Mouse (Mus musculus) intestine, embryonic 15.5 days (tissue): ENCODE results near the gene Ccdc61. TPM values are rescaled to one million over a fixed set of nuclear protein-coding genes. Genes with fewer than 3 reads are reported as not detected.

Experiments used
- ATAC-seq: fragments of 200-750 bp; cut with Nextera tagmentation; 2 replicates; pipeline ENCODE4 v1.8.0; 2017; ENCODE audit warnings: moderate TSS enrichment, moderate library complexity
- H3K27ac ChIP-seq: fragments of 300-500 bp; sonication (generic); 2 replicates; pipeline ENCODE4 v1.5.1; 2015; ENCODE audit warnings: mild to moderate bottlenecking, inconsistent platforms
- H3K27me3 ChIP-seq: fragments of 300-500 bp; sonication (generic); replicated peaks from 2 replicates; pipeline ENCODE4 v1.6.1; 2015; ENCODE audit warnings: inconsistent platforms
- H3K36me3 ChIP-seq: fragments of 300-500 bp; sonication (generic); 2 replicates; pipeline ENCODE4 v1.6.1; 2015; ENCODE audit warnings: inconsistent platforms
- H3K4me1 ChIP-seq: fragments of 300-500 bp; sonication (generic); replicated peaks from 2 replicates; pipeline ENCODE4 v1.6.1; 2015; ENCODE audit warnings: inconsistent platforms
- H3K4me2 ChIP-seq: fragments of 300-500 bp; sonication (generic); replicated peaks from 2 replicates; pipeline ENCODE4 v1.6.1; 2015; ENCODE audit warnings: mild to moderate bottlenecking, inconsistent platforms
- H3K4me3 ChIP-seq: fragments of 300-500 bp; sonication (generic); replicated peaks from 2 replicates; pipeline ENCODE4 v1.5.1; 2015; ENCODE audit warnings: inconsistent platforms
- H3K9ac ChIP-seq: fragments of 300-500 bp; sonication (generic); 2 replicates; pipeline ENCODE4 v1.6.1; 2015; ENCODE audit warnings: inconsistent platforms
- H3K9me3 ChIP-seq: fragments of 300-500 bp; sonication (generic); 2 replicates; pipeline ENCODE4 v1.6.1; 2016; ENCODE audit warnings: inconsistent platforms
- WGBS: fragments of 180-500 bp; shearing (Covaris S2); methylation state at CpG from one replicate; pipeline ENCODE4 v1.1.7; 2015; 5-methylcytosine and 5-hydroxymethylcytosine counted together
- polyA plus RNA-seq: library from polyadenylated mRNA; unstranded; fragments of >200 nt; fragmentation: Nextera tagmentation; extraction: Ambion mirVana; gene quantifications from 2 replicates; pipeline ENCODE4 v1.2.1, GENCODE M21; 2015

Ccdc61 gene
- polyA plus RNA-seq, 1 experiment from 2014 or later = 25.2 TPM

DNA sequence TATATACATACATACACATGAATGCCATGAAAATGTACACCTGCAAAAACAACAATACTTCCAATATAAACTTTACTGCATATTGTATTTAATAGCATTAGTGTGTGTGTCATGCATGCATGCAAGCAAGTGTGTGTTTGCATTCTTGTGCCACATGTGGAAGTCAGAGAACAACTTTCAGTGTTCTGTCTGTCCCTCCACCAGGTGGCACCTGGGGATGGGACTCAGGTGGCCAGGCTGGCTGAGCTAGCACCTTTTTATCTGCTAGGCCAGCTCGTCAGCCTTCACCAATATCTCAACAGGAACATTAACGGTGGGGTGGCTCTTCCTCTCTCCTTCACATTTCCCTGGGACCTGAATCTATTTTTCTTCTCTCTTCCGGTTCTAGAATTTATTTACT, 7.7 kb downstream of the Ccdc61 start:
- Histone ChIP-seq H3K4me2 (no peak overlapping the region), H3K4me1 (0 out of 2 replicates have a peak, but pooled peaks cover under 1% of the 10 kb centered on the region), H3K9me3 (no peaks in the 10 kb centered on the region), H3K4me3 (no peak overlapping the region), H3K9ac (no peak overlapping the region), H3K36me3 (peaks cover 14% of the 10 kb centered on the region), H3K27ac (no peak overlapping the region), H3K27me3 (no peaks in the 10 kb centered on the region)
- no peak for ATAC-seq
- 70% methylated on average over 3 of the region's 3 CpGs for WGBS

GRCm38 (mm10) chr7:18900513-18900912, 9.7 kb downstream of the Ccdc61 start:
- WGBS = 80% methylated on average over 2 of the region's 2 CpGs

DNA sequence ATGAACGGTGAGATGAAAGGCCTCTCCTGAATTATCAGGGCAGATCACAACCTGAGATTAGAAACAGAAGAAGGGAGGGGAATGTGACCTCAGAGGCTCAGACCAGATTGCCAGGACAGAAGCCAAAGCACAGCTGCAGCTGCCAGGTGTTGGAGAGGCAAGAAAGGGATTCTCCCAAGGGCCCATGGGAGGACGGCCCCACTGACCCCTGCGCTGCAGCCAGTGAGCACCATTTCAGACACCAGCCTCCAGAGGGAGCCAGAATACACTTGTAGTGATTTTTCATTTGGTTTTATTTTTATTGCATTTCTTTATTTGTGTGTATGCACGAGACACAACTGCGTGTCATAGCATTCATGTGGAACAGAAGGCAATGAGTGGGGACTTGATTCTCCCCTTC, 13.7 kb downstream of the Ccdc61 start:
- 41% methylated on average over 5 of the region's 5 CpGs for WGBS
- Histone ChIP-seq H3K4me1 (peaks cover 20% of the 10 kb centered on the region), H3K9me3 (no peaks in the 10 kb centered on the region), H3K9ac (no peak overlapping the region), H3K27ac (no peak overlapping the region), H3K4me2 (no peak overlapping the region), H3K27me3 (peaks cover 7% of the 10 kb centered on the region), H3K4me3 (no peak overlapping the region), H3K36me3 (peaks cover 11% of the 10 kb centered on the region; the same call in 1 of the 2 replicates)
- no peak for ATAC-seq

More at GRCm38 (mm10) chr7:18900513-18900912, 9.7 kb downstream of the Ccdc61 start:
- no peaks in the 10 kb centered on the region for H3K27me3 ChIP-seq
- no peak overlapping the region for H3K27ac ChIP-seq
- ATAC-seq = no peak
- no peak overlapping the region for H3K9ac ChIP-seq
- H3K4me2 ChIP-seq = no peak overlapping the region
- H3K4me1 ChIP-seq = no peaks in the 10 kb centered on the region
- peaks cover 14% of the 10 kb centered on the region for H3K36me3 ChIP-seq
- H3K9me3 ChIP-seq = no peaks in the 10 kb centered on the region
- no peak overlapping the region for H3K4me3 ChIP-seq

DNA sequence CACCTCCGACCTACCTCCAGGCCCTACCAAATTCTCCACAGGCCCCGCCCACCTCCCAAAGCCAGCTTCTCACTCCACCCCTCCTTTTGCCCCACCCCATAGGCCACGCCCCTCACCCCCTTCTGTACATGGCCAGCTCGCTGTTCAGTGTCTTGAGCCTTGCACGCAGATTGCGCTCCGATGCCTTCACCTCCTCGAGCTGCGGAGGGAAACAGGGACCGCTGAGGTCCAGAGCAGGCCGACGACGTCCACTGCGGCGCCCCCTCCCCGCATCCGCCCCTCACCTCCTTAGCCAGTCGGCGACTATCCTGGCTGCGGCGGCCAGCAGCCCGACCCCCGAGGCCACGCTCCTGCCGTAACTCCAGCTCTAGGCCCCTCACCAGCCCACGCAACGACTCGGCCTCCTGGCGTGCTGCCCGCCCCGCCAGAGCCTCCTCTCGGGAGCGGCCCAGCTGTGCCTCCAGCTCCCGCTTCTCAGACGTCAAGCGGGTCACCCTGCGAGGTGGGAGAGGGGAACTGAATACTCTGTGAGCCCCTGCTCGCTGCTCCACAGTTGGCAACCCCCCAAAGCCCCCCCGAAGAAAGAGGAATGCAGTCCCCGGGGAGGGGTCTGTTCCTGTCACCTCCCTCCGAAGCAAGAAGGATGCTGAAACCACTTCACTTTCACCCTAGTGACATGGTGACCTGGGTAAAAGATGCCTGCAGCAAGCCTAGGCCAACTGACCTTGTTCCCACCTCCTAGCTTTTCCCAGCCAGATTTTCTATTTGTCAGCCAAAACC, 16.4 kb downstream of the Ccdc61 start:
- Histone ChIP-seq H3K27me3 (peaks cover 7% of the 10 kb centered on the region), H3K4me2 (peak overlapping the region; percentile 96), H3K27ac (no peak overlapping the region), H3K36me3 (peaks cover 10% of the 10 kb centered on the region; the same call in 1 of the 2 replicates), H3K9me3 (no peaks in the 10 kb centered on the region), H3K9ac (peak overlapping the region; percentile 39), H3K4me3 (peak overlapping the region; percentile 38), H3K4me1 (peaks cover 20% of the 10 kb centered on the region)
- ATAC-seq = peak; percentile 60
- 2% methylated on average over 38 of the region's 41 CpGs for WGBS

DNA sequence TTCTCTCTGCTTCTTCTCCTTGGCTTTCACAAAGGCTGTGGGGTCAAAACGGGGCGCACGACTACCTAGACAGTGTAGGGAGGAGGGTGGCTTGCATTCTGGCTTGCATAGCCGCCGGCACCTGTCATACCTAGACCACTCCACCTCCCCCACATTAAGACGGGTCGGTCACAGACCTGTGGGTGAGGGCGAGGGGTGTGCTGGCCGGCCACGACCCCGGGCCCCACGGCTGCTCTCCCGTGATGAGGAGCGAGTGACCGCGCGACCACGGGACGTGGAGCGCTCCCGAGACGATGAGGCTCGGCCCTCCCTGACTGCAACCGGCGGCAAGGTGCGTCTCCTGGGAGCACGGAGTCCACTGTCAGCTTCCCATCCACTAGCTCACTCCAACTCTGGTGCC, 17.2 kb downstream of the Ccdc61 start:
- no peak overlapping the region for H3K4me3 ChIP-seq
- H3K4me1 ChIP-seq = peaks cover 20% of the 10 kb centered on the region
- peak; percentile 27 for ATAC-seq
- no peak overlapping the region for H3K27ac ChIP-seq
- no peaks in the 10 kb centered on the region for H3K9me3 ChIP-seq
- no peak overlapping the region; the same call in 1 of the 2 replicates for H3K9ac ChIP-seq
- peaks cover 7% of the 10 kb centered on the region for H3K27me3 ChIP-seq
- peak overlapping the region; percentile 96 for H3K4me2 ChIP-seq
- WGBS = 29% methylated on average over 27 of the region's 27 CpGs
- H3K36me3 ChIP-seq = peaks cover 4% of the 10 kb centered on the region; the same call in 1 of the 2 replicates

- H3K4me3 ChIP-seq = peak overlapping the region; percentile 43
- peak; percentile 67 for ATAC-seq
- peaks cover 4% of the 10 kb centered on the region; the same call in 1 of the 2 replicates for H3K36me3 ChIP-seq
- peak overlapping the region; percentile 50 for H3K9ac ChIP-seq
- H3K27me3 ChIP-seq = peaks cover 7% of the 10 kb centered on the region
- H3K4me2 ChIP-seq = peak overlapping the region; percentile 96
- no peaks in the 10 kb centered on the region for H3K9me3 ChIP-seq
- no peak overlapping the region for H3K27ac ChIP-seq
- 20% methylated on average over 33 of the region's 33 CpGs for WGBS
- H3K4me1 ChIP-seq = peaks cover 20% of the 10 kb centered on the region
Measured at GRCm38 (mm10) chr7:18891872-18892599, 18.2 kb downstream of the Ccdc61 start.

DNA sequence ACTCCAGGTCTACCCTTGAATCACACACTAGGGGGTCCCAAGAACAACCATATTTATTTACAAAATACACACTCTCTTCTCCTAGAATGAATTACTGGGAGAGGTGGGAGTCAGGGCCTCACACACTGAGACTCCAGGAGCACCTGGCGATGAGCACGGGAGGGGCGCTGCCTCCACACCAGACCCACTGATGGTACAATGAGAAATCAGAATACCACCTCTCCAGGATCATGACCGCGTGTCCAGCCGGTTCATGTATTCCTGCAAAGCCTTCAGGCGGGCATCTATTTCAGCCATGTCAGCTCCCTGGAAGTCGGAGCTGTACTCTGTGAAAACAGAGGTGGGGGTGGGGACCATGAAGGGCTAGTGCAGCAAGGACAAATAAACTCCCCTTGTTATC, 19.4 kb downstream of the Ccdc61 start:
- no peak overlapping the region for H3K4me2 ChIP-seq
- H3K36me3 ChIP-seq = peaks cover 4% of the 10 kb centered on the region; the same call in 1 of the 2 replicates
- WGBS = 89% methylated on average over 8 of the region's 8 CpGs
- no peak overlapping the region for H3K4me3 ChIP-seq
- H3K27ac ChIP-seq = no peak overlapping the region
- no peak for ATAC-seq
- no peak overlapping the region for H3K9ac ChIP-seq
- no peaks in the 10 kb centered on the region for H3K9me3 ChIP-seq
- H3K27me3 ChIP-seq = peaks cover 7% of the 10 kb centered on the region
- peaks cover 20% of the 10 kb centered on the region for H3K4me1 ChIP-seq

GRCm38 (mm10) chr7:18886963-18887362, 23.3 kb downstream of the Ccdc61 start:
- no peaks in the 10 kb centered on the region for H3K9me3 ChIP-seq
- no peak overlapping the region for H3K4me2 ChIP-seq
- H3K36me3 ChIP-seq = peaks cover 4% of the 10 kb centered on the region; the same call in 1 of the 2 replicates
- no peak overlapping the region for H3K4me3 ChIP-seq
- H3K4me1 ChIP-seq = no peaks in the 10 kb centered on the region
- ATAC-seq = no peak
- H3K27me3 ChIP-seq = no peaks in the 10 kb centered on the region
- H3K9ac ChIP-seq = no peak overlapping the region
- 95% methylated on average over 1 of the region's 1 CpGs for WGBS
- H3K27ac ChIP-seq = no peak overlapping the region

DNA sequence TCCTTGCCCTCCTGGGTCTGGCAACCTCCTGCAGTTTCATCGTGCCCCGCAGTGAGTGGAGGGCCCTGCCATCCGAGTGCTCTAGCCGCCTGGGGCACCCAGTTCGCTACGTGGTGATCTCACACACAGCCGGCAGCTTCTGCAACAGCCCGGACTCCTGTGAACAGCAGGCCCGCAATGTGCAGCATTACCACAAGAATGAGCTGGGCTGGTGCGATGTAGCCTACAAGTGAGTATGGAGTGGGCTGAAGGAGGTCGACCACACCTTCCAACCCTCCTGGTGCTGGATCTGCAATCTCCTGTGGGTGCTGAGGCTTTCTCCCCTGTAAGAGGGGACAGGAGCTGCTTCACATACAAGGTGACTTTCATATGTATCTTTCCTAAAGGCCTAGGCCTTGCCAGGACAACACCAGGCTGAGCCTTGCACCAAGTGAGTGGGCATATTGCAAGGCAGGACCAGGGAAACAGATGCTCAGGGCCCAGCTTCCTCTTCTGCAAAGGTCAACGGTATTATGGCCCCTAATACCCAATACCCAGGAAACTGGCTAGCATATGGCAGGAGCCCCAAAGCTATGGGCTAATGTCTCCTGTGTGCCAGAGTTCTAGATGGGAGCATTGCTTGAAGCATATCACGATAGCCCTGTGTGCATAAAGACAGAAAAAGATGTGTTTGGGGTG, 25.3 kb downstream of the Ccdc61 start:
- peak overlapping the region; percentile 18; the same call in 1 of the 2 replicates for H3K9ac ChIP-seq
- no peaks in the 10 kb centered on the region for H3K9me3 ChIP-seq
- H3K27ac ChIP-seq = peak overlapping the region; percentile 66
- WGBS = 46% methylated on average over 13 of the region's 13 CpGs
- H3K4me3 ChIP-seq = peak overlapping the region; percentile 8
- no peaks in the 10 kb centered on the region for H3K27me3 ChIP-seq
- peak overlapping the region; percentile 37 for H3K4me2 ChIP-seq
- ATAC-seq = peak; percentile 53; the same call in 1 of the 2 replicates
- H3K36me3 ChIP-seq = no peaks in the 10 kb centered on the region
- no peaks in the 10 kb centered on the region for H3K4me1 ChIP-seq

DNA sequence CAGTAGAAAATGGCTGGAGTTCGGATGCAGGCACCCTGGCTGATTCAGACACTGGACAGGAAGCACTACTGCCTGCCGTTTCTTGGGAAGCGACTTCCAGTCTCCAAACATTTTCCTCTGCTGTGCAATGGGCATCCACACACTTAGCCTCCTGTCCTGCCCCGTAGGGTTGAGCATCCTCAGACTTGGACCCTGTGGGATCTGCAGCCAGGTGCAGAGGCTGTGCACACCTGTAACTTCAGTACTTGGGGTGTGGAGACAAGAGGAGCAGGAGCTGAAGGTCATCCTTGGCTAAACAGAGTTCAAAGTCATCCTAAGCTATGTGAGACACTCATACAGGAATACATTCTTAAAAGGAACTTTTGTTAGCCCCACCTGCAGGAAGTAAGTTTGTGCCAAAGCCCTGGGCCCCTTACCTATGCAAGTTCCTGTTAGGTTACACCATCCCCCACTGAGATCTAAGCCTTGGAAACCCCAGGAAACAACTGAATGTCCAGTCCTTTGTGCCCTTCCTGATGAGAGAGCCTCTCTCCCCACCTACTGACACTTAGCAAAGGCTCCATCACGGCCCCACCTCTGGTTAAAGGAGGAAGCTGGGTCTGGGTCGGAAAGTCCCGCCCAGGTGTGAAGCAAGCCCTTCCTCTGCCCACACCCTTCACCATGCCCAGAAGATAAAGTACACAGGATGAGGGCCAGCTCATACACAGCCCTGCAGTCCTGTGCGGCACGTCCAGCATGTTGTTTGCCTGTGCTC, 26.0 kb downstream of the Ccdc61 start:
- peak overlapping the region; percentile 37 for H3K4me2 ChIP-seq
- 52% methylated on average over 9 of the region's 9 CpGs for WGBS
- no peaks in the 10 kb centered on the region for H3K27me3 ChIP-seq
- H3K27ac ChIP-seq = peak overlapping the region; percentile 66
- peak; percentile 93 for ATAC-seq
- H3K4me3 ChIP-seq = peak overlapping the region; percentile 8
- no peaks in the 10 kb centered on the region for H3K4me1 ChIP-seq
- H3K36me3 ChIP-seq = no peaks in the 10 kb centered on the region
- H3K9me3 ChIP-seq = no peaks in the 10 kb centered on the region
- H3K9ac ChIP-seq = no peak overlapping the region

DNA sequence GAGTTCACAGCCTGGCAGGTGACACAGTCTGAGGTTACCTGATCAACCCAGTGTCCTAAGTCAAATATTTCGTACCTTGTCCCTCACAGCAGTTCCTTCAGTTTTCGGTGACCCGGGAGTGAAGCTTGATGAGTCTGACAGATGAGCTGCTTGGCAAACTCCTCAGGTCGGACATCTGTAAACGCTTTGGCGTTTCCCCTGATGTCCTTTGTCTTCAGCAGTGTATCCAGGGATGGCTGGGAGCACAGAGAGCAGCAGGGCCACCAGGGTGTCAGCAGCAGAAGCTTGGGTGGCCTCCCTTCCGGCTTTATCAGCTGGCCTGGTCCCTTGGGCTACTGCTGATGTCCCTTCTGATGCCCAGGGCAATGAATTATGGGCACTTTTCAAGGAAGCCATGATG, 31.5 kb downstream of the Ccdc61 start:
- Histone ChIP-seq H3K9me3 (no peaks in the 10 kb centered on the region), H3K36me3 (no peaks in the 10 kb centered on the region), H3K4me2 (no peak overlapping the region), H3K27ac (no peak overlapping the region), H3K4me1 (no peaks in the 10 kb centered on the region), H3K27me3 (no peaks in the 10 kb centered on the region), H3K9ac (no peak overlapping the region), H3K4me3 (no peak overlapping the region)
- 70% methylated on average over 7 of the region's 7 CpGs for WGBS
- ATAC-seq = no peak
